Mouse (Mus musculus): ENCODE measurements at regions not wholly inside any gene's neighbourhood (a gene's known extent, or its start where the extent isn't known, plus 50 kb on each side); places are given as distances from the start of the nearest gene placed in this dataset.

GRCm38 (mm10) chr14:109266521-109266920 lies 352.6 kb upstream of the Slitrk1 start:
- WGBS = 30% methylated on average over 4 of the region's 4 CpGs
- no peak overlapping the region for H3K4me3 ChIP-seq (ENCODE audit: low read depth, low read length)
- H3K27me3 ChIP-seq (ENCODE audit: insufficient read depth, low read length) = no peaks in the 10 kb centered on the region
- DNase-seq (peak; percentile 35), ATAC-seq (ENCODE audit: insufficient read depth) (no peak)
- H3K4me2 ChIP-seq = no peak overlapping the region
- no peaks in the 10 kb centered on the region for H3K4me1 ChIP-seq (ENCODE audit: insufficient read depth)
- no peaks in the 10 kb centered on the region for H3K36me3 ChIP-seq (ENCODE audit: insufficient read depth)
- TF ChIP-seq CTCF (IDR thresholded peaks at IDR 0.05; ENCODE audit: low read depth) = no peak
- H3K27ac ChIP-seq (ENCODE audit: low read depth) = no peak overlapping the region
- H3K9me3 ChIP-seq (ENCODE audit: low read depth, low read length) = no peaks in the 10 kb centered on the region
- no peak overlapping the region for H3K9ac ChIP-seq

GRCm38 (mm10) chr14:109261990-109262389 lies 348.0 kb upstream of the Slitrk1 start:
- Histone ChIP-seq H3K9me3 (ENCODE audit: low read depth, low read length) (no peaks in the 10 kb centered on the region), H3K27me3 (ENCODE audit: insufficient read depth, low read length) (no peaks in the 10 kb centered on the region), H3K9ac (no peak overlapping the region), H3K27ac (ENCODE audit: low read depth) (no peak overlapping the region), H3K36me3 (ENCODE audit: insufficient read depth) (no peaks in the 10 kb centered on the region), H3K4me3 (ENCODE audit: low read depth, low read length) (no peak overlapping the region), H3K4me2 (no peak overlapping the region), H3K4me1 (ENCODE audit: insufficient read depth) (no peaks in the 10 kb centered on the region)
- WGBS = 79% methylated on average over 1 of the region's 1 CpGs
- no peak for DNase-seq
- no peak for TF ChIP-seq CTCF (IDR thresholded peaks at IDR 0.05; ENCODE audit: low read depth)
- no peak for ATAC-seq (ENCODE audit: insufficient read depth)

- Histone ChIP-seq H3K9me3 (ENCODE audit: low read depth, low read length) (no peaks in the 10 kb centered on the region), H3K36me3 (ENCODE audit: insufficient read depth) (no peaks in the 10 kb centered on the region), H3K9ac (no peak overlapping the region), H3K27me3 (ENCODE audit: insufficient read depth, low read length) (no peaks in the 10 kb centered on the region), H3K4me3 (ENCODE audit: low read depth, low read length) (no peak overlapping the region), H3K4me2 (no peak overlapping the region), H3K4me1 (ENCODE audit: insufficient read depth) (no peaks in the 10 kb centered on the region), H3K27ac (ENCODE audit: low read depth) (no peak overlapping the region)
- no peak for ATAC-seq (ENCODE audit: insufficient read depth)
- no peak for DNase-seq
- no peak for TF ChIP-seq CTCF (IDR thresholded peaks at IDR 0.05; ENCODE audit: low read depth)
- WGBS = 84% methylated on average over 8 of the region's 8 CpGs
Observed at GRCm38 (mm10) chr14:109214848-109215247, 300.9 kb upstream of the Slitrk1 start.

GRCm38 (mm10) chr14:109180029-109180585 lies 266.1 kb upstream of the Slitrk1 start:
- Histone ChIP-seq H3K9ac (no peak overlapping the region), H3K9me3 (ENCODE audit: low read depth, low read length) (no peaks in the 10 kb centered on the region), H3K36me3 (ENCODE audit: insufficient read depth) (no peaks in the 10 kb centered on the region), H3K4me2 (no peak overlapping the region), H3K27ac (ENCODE audit: low read depth) (no peak overlapping the region), H3K4me3 (ENCODE audit: low read depth, low read length) (no peak overlapping the region), H3K4me1 (ENCODE audit: insufficient read depth) (no peaks in the 10 kb centered on the region), H3K27me3 (ENCODE audit: insufficient read depth, low read length) (no peaks in the 10 kb centered on the region)
- DNase-seq = no peak
- no peak for TF ChIP-seq CTCF (IDR thresholded peaks at IDR 0.05; ENCODE audit: low read depth)
- no peak for ATAC-seq (ENCODE audit: insufficient read depth)
- 41% methylated on average over 2 of the region's 2 CpGs for WGBS

GRCm38 (mm10) chr14:109176602-109177179 lies 262.7 kb upstream of the Slitrk1 start:
- TF ChIP-seq CTCF (IDR thresholded peaks at IDR 0.05; ENCODE audit: low read depth) = no peak

GRCm38 (mm10) chr14:109175819-109176218 lies 261.9 kb upstream of the Slitrk1 start:
- 82% methylated on average over 3 of the region's 3 CpGs for whole genome bisulfite sequencing
- no peak for TF ChIP-seq CTCF (IDR thresholded peaks at IDR 0.05; ENCODE audit: low read depth)

More at GRCm38 (mm10) chr14:109176602-109177179, 262.7 kb upstream of the Slitrk1 start:
- no peaks in the 10 kb centered on the region for H3K27me3 ChIP-seq (ENCODE audit: insufficient read depth, low read length)
- no peaks in the 10 kb centered on the region for H3K9me3 ChIP-seq (ENCODE audit: low read depth, low read length)
- H3K4me1 ChIP-seq (ENCODE audit: insufficient read depth) = no peaks in the 10 kb centered on the region
- H3K36me3 ChIP-seq (ENCODE audit: insufficient read depth) = no peaks in the 10 kb centered on the region
- no peak overlapping the region for H3K9ac ChIP-seq
- H3K4me2 ChIP-seq = no peak overlapping the region
- DNase-seq (no peak), ATAC-seq (ENCODE audit: insufficient read depth) (no peak)
- no peak overlapping the region for H3K4me3 ChIP-seq (ENCODE audit: low read depth, low read length)
- 66% methylated on average over 2 of the region's 2 CpGs for WGBS
- no peak overlapping the region for H3K27ac ChIP-seq (ENCODE audit: low read depth)

More at GRCm38 (mm10) chr14:109175819-109176218, 261.9 kb upstream of the Slitrk1 start:
- ATAC-seq (ENCODE audit: insufficient read depth) (no peak), DNase-seq (no peak)
- Histone ChIP-seq H3K9ac (no peak overlapping the region), H3K4me1 (ENCODE audit: insufficient read depth) (no peaks in the 10 kb centered on the region), H3K4me3 (ENCODE audit: low read depth, low read length) (no peak overlapping the region), H3K27me3 (ENCODE audit: insufficient read depth, low read length) (no peaks in the 10 kb centered on the region), H3K4me2 (no peak overlapping the region), H3K36me3 (ENCODE audit: insufficient read depth) (no peaks in the 10 kb centered on the region), H3K9me3 (ENCODE audit: low read depth, low read length) (no peaks in the 10 kb centered on the region), H3K27ac (ENCODE audit: low read depth) (no peak overlapping the region)
